Mouse (Mus musculus): Measurements from ENCODE around the gene Gcn1l1.

Gene Gcn1l1

DNA sequence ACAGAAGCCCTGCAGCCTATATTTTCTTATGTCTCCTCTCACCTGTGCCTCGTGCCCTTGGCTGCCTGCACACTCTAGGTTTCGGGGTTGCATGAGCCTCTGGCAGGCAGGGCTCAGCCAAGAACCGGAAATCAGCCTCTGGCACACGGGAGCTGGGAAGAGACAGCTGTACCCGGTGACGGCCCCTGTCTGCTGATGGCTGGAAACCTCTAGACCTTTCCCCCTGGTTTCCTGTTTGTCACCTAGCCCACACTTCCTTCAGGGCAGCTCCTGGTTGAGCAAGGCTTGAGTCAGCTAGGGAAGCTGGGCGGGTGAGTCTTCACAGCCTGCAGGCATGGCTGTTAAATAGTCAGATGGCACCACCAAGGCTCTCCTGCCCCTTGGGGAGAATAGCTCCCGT is 30.2 kb upstream of the Gcn1l1 start:
- DNase-seq (ENCODE audit: low spot score) = no peak

DNA sequence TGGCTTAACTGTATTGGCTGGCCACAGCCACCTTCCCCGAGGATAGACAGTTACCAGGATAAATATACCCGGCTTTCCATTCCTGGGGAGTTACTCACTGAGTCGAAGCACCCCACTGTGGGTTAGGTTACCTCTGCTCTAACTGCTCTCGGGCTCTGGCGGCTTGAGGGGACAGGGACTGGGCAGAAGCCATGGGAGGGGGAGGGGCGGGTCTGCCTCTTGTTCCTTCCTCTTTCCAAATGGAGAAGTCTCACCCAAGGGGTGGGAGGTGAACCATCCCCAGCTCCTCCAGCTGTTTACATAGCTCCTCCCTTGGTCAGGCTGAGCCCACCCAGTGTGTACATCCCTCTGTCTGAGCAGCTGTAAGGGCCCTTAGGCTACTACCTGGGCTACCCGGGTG is 29.4 kb upstream of the Gcn1l1 start:
- DNase-seq (ENCODE audit: low spot score) = no peak

GRCm38 (mm10) chr5:115538017-115538692 is 26.9 kb upstream of the Gcn1l1 start:
- DNase-seq (ENCODE audit: low spot score) = no peak

- DNase-seq (ENCODE audit: low spot score) = peak; percentile 94
Measured at GRCm38 (mm10) chr5:115538693-115539043, 26.4 kb upstream of the Gcn1l1 start.

DNA sequence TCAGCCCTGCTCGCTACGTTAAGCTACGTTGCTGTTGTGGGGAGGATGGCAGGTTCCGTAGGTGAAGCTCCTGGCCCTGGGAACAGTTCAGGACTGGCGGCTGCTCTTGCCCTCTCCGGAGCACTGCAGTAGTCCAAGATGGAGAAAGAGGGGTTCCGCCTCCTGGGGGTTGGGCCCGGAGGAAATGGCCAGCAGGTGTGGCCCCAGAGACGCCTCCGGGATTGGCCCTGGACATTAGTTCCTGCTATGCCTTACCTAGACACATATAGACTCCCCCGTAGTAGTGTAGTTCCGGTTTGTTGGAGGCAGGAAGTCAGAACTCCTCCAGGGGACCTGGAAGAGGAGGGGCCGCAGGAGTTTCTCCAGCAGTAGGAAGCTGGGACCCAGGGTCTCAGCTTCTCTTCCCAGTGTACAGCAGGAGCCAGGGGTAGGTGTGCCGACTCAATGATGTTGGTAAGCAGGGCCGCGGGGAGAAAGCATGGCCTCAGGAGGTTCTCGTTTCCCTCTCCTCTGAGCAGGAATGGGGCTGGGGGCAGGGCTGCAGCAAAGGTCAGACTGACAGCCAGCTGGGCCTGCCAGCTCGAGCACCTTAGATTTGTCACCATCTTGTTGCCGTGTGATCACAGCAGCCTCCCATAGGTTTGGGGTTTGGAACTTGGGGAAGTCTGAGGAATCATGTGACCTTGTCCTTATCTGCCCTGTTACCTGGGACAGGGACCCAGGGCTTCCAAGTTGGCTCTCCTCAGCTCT is 22.2 kb upstream of the Gcn1l1 start:
- DNase-seq (ENCODE audit: low spot score) = no peak

GRCm38 (mm10) chr5:115543509-115544253 is 21.4 kb upstream of the Gcn1l1 start:
- DNase-seq (ENCODE audit: low spot score) = peak; percentile 66

DNA sequence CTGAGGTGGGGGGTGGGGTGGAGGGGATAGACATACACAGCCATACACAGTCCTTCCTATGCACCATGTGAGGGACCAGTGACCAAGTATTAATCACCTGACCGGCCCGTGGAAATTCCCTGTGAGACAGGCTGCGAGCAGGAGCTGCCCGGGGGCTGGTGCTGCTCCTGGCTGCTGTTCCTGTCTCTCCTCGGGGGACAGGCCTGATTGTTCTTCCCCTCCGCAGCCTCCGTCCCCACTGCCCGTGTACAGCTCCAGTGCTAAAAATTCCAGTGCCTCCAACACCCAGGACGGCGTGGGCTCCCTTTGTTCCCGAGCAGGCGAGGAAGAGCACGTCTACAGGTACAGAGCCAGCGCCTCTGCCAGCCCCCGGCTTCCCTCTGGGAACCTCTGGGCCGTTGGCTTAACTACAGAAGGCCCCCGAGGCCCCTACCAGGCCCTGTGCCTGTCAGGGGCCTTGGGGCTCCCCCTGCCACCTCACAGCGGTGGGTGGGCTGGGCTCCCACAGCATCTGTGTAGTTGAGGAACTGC is 20.3 kb upstream of the Gcn1l1 start:
- DNase-seq (ENCODE audit: low spot score) = no peak

DNA sequence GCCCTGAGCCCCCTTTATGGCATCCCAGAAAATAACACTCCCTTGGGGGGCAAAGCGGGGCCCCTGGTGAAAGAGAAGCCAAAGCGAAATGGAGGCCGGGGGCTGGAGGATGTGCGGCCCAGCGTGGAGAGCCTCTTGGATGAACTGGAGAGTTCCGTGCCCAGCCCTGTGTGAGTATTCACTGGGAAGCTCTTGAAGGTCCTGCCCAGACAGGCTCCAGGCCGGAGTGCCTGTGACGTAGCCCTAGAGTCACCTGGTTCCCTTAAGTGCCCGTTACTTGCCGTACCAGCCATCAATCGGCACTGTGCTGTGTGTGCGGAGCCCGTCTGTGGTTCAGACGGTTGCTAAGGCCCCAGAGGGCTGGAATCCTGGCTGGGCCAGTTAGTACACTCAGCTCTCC is 19.4 kb upstream of the Gcn1l1 start:
- no peak for DNase-seq (ENCODE audit: low spot score)

GRCm38 (mm10) chr5:115546536-115546935 is 18.5 kb upstream of the Gcn1l1 start:
- DNase-seq (ENCODE audit: low spot score) = no peak

DNA sequence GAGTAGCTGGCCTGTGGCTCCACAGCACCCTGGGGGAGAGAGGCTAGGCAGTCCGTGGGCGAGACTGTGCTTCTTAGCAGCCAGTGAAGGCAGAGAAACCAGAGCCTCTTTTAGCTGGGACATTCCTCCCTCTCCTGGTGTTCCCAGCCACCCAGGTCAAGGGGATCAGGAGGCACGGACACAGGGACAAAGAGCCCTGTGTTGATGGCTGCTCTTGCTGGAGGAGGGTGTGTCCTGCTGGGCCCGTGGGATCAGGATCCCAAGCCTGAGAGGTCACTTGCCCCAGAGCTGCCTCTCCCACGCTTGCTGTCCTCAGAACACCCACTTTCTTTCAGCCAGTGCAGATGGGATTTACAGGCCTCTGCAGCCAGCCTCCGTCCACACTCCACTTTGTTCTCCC is 18.0 kb upstream of the Gcn1l1 start:
- no peak for DNase-seq (ENCODE audit: low spot score)

GRCm38 (mm10) chr5:115547421-115547820 is 17.6 kb upstream of the Gcn1l1 start:
- no peak for DNase-seq (ENCODE audit: low spot score)

DNA sequence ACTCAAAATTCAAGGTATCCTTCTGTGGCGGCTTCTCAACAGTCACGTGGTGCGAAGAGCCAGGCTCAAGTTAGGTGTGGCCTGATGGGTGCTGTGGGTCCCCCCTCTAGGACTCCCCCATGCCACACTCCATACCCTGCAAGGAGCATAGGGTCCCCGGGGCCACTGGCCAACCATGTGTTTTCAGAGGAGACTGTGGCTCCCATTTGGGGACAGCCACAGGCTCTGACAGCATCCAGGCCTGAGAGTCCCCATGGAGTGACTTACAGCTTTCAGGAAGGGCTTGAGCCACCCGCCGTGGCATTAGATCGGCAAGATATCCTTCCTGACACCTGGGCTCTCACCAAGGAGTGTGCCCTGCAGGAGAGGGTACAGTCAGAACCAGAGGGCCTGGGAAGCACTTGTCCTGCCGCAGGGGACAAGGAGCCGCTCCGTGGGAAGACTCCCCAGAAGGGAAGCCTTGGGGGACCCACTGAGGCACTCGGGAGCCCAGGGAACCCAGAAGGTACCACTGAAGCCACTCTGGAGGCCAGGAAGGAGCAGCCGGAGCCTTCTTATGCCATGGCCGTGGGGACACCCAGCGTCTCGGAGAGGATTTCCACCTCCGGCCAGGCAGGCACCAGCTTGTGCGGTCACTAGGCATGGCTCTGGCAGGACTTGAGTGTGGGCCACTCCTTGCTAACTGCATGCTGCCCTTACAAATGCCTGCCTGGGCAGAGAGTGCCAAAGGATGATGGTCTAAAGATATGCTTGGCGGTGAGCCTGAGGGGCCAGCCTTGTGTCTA is 16.4 kb upstream of the Gcn1l1 start:
- no peak for DNase-seq (ENCODE audit: low spot score)

DNA sequence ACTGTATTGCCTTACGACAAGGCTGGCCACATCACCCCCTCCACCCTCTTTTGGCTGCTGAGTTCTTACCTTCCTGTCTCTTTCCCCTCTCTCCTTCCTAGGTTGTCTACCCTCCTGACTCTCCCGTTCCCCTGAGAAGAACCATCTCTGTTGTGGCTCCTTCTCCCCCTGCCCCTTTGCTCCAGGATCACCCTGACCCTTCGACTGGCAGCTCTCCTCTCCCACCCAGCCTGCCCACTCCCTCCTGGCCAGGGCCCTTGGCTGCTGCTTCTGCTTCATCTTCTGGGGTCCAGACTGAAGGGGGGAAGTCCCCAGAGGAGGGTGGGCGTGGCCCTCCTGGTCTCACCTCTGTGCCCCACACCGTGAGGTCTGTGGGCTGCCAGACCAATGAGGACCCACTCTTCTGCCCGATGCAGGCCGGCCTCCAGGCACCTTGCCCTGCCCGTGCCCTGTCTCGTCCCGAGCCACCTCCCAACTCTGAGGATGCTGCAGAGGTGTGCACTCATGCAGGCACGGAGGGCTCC is 14.5 kb upstream of the Gcn1l1 start:
- no peak for DNase-seq (ENCODE audit: low spot score)

- DNase-seq (ENCODE audit: low spot score) = no peak
Measured at GRCm38 (mm10) chr5:115551386-115551785, 13.7 kb upstream of the Gcn1l1 start.

DNA sequence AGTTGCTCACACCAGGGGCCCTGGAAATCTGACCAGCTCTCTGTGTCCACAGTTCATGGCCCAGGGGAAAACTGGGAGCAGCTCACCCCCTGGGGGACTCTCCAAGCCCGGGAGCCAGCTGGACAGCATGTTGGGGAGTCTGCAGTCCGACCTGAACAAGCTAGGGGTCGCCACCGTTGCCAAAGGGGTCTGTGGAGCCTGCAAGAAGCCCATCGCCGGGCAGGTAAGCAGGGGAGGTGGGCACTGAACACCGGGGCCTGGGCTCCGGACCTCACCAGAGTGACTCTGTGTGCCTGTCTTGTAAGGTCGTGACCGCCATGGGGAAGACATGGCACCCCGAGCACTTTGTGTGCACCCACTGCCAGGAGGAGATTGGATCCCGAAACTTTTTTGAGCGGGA is 13.3 kb upstream of the Gcn1l1 start:
- DNase-seq (ENCODE audit: low spot score) = no peak

DNA sequence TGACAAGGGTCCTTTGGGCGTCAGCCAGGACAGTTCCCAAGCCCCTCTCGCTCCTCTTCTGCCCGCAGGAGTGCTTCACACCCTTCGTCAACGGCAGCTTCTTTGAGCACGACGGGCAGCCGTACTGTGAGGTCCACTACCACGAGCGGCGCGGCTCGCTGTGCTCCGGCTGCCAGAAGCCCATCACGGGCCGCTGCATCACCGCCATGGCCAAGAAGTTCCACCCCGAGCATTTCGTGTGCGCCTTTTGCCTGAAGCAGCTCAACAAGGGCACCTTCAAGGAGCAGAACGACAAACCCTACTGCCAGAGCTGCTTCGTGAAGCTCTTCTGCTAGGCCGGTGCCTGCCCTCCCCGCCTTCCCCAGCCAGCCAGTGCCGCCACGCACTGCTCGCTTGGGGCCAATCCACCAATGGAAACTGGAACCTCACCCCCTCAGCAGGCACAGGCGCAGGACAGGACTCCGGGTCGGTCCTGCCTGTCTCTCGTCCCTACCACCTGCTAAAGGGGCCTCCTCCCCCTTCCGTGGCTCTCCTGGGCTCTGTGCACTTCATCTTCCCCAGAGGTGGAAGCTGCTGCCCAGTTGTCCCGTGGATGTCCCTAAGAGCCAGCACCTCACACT is 11.1 kb upstream of the Gcn1l1 start:
- DNase-seq (ENCODE audit: low spot score) = no peak

- no peak for DNase-seq (ENCODE audit: low spot score)
Measured at GRCm38 (mm10) chr5:115554536-115555291, 10.3 kb upstream of the Gcn1l1 start.

DNA sequence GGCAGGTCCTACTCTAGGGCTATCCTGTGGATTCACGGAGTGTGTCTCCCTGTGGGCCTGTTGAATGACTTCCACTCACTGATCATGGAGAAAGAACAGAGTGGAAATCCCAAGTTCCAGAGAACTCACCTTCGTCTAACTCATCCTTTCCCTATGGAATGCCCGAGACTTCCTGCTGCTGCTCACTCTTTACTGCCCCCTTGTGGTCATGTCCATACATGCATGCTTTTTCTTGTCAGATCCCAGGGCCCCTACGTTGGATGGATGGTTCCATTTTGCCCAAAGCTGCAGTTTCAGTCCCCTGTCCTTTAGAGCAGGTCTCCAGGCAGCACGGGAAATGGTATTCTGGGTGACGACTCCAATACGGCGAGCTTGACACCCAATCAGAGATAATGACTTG is 8.8 kb upstream of the Gcn1l1 start:
- DNase-seq (ENCODE audit: low spot score) = peak; percentile 83

DNA sequence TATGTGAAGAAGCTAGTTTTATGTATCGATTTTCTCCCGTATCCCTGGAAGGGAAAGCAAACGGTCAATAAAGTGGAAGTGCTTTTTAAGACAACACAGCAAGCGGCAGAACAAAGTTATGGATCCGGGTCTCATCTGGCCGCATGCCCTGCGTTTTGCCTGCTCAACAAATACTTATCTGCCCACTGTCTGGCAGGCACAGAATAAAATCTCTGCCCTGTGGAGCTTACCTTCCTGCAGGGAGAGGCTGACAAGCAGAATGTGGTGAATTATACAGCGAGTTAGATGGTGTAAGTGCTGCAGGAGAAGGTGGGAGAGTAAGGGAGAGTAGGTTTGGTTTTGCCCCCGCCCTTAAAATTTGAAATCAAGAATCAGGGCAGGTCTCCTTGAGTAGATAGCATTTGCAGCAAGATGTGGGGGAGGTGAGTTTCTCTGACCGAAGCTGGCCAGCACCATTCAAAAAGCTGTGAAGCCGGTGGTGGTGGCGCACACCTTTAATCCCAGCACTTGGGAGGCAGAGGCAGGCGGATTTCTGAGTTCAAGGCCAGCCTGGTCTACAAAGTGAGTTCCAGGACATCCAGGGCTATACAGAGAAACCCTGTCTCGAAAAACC is 6.8 kb upstream of the Gcn1l1 start:
- DNase-seq (ENCODE audit: low spot score) = no peak

Data from ovary, postnatal 14 days (tissue).